Mouse (Mus musculus): Measurements from ENCODE around the gene Fam160b1. TPM values are rescaled to one million over a fixed set of nuclear protein-coding genes. Genes with fewer than 3 reads are reported as not detected.

Gene Fam160b1
- total RNA-seq, 2 experiments from 2014 or later, result 24.2 to 27.1 TPM

DNA sequence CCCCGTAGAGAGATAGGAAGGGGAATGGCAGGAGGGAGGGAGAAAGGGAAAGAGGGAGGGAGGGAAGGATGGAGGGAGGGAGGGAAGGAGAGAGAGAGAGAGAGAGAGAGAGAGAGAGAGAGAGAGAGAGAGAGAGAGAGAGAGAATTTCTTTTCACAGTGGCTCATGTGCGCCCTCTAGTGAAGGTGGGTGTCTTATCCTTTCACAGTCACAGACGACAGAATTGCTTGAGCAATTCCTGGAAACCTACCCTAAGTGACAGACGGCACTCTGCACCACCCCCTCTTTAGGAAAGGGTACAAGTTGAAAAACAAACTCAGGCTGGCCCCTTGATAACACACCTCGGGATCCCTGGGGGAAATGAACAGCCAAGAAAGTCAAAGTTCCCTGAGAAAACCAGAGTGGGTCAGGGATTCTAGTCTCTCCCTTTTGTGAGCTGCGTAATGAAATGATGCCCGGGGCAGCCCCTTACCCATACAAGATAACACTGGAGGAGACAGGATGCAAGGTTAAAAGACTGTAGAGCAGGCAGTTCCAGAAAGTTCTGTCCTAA is 34.7 kb upstream of the Fam160b1 start:
- peak; percentile 66 for TF ChIP-seq CTCF (IDR thresholded peaks at IDR 0.05)
- intact Hi-C loops (cut with DNase I), result loop anchor here (1.0 to 5.0 kb wide), 3 partner anchors 165 to 409 kb away; no protein-coding TSS in a partner anchor
- no peak overlapping the region for H3K4me3 ChIP-seq

GRCm38 (mm10) chr19:57327679-57328078 is 32.8 kb upstream of the Fam160b1 start:
- intact Hi-C loops (cut with DNase I), result loop anchor here (2.0 to 5.0 kb wide), 4 partner anchors 189 to 410 kb away; no protein-coding TSS in a partner anchor
- no peak for DNase-seq (ENCODE audit: extremely low spot score in 1 of 2, low spot score in 2 of 2)
- TF ChIP-seq CTCF (IDR thresholded peaks at IDR 0.05), result no peak

More for the DNA sequence above, 34.7 kb upstream of the Fam160b1 start:
- DNase-seq (ENCODE audit: extremely low spot score in 1 of 2, low spot score in 2 of 2), result peak; percentile 60 to 76
- no peak overlapping the region for H3K27ac ChIP-seq

DNA sequence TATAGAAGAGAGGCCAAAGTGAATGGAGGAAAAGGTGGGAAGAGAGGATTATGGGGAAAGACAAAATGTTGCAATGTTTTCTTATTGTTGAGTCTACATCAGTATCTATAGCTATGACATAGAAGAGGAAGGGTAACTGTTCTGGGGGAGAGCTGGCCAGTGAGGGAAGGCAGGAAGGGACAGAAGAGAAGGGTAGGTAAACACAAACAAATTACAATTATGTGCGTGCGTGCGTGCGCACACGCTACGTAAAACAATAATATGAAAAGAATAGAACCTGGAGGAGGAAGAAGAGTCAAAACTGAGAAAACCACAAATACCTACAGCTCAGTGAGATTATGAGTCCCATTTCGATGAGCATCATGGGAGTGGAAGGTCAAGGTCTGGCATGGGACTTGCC is 32.2 kb upstream of the Fam160b1 start:
- TF ChIP-seq CTCF (IDR thresholded peaks at IDR 0.05), result no peak
- intact Hi-C loops (cut with DNase I), result loop anchor here (2.0 to 5.0 kb wide), 4 partner anchors 189 to 411 kb away; no protein-coding TSS in a partner anchor

More at GRCm38 (mm10) chr19:57327679-57328078, 32.8 kb upstream of the Fam160b1 start:
- Histone ChIP-seq H3K4me3 (no peak overlapping the region), H3K27ac (no peak overlapping the region)

DNA sequence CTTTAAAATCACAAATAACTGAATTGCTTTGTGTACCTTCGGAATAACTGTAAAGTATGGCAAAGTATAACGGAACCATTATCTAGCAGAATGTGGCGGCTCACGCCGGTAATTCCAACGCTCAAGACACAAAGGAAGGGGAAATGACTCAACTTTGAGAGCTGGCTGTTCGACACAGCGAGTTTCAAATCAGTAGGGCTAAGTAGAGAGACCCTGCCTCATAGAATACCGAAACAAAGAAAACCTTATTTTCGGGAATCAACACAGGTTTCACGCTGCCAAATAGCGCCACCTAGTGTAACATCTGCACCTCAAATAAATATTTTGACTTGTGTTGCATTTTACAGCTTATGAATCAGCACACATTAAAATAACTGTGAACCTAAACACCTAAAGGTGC is 31.7 kb upstream of the Fam160b1 start:
- Histone ChIP-seq H3K27ac (no peak overlapping the region), H3K4me3 (no peak overlapping the region)
- peak in 1 of 2 experiments; percentile 35 for DNase-seq (ENCODE audit: extremely low spot score in 1 of 2, low spot score in 2 of 2)
- TF ChIP-seq CTCF (IDR thresholded peaks at IDR 0.05), result peak; percentile 86
- intact Hi-C loops (cut with DNase I), result loop anchor here (1.0 to 5.0 kb wide), 5 partner anchors 167 to 411 kb away; no protein-coding TSS in a partner anchor

More for the DNA sequence above, 32.2 kb upstream of the Fam160b1 start:
- Histone ChIP-seq H3K27ac (no peak overlapping the region), H3K4me3 (no peak overlapping the region)
- DNase-seq (ENCODE audit: extremely low spot score in 1 of 2, low spot score in 2 of 2), result no peak

DNA sequence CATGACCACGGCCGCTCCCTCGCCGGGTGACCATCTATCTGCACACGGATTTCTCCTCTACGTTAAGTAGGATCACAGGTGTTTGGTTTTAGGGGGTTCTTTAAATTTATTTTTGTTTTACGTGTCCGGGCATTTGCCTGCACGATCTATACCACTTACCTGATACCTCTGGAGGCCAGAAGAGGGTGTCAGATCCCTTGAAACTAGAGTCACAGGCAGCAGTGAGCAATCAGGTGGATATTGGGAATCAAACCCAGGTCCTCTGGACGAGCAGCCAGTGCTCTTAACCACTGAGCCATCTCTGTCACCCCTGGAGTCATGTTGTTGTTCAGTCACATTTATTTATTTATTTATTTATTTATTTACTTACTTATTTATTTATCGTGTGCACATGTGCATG is 30.2 kb upstream of the Fam160b1 start:
- no peak overlapping the region for H3K27ac ChIP-seq
- TF ChIP-seq CTCF (IDR thresholded peaks at IDR 0.05), result peak; percentile 14; the same call in 1 of the 2 replicates
- no peak overlapping the region for H3K4me3 ChIP-seq
- DNase-seq (ENCODE audit: extremely low spot score in 1 of 2, low spot score in 2 of 2), result no peak
- intact Hi-C loops (cut with DNase I), result no loop called here

DNA sequence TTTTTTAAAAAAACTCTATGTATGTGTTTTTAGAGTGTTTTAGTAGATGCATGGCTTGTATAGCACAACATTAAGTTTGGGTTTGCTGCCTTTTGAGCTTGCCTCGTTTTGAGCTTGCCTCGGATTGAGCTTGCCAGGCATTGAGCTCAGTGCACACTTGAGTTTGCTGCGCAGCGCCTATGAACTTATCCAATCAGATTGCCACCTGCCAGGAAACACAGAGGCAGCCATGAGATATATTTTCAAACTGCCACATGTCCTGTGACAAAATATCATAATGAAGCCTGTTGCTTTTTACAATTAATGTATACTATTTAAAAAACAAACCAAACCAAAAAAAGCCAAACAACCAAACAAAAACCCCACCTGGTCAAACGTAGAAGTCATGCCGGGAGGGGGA is 29.2 kb upstream of the Fam160b1 start:
- intact Hi-C loops (cut with DNase I), result no loop called here
- DNase-seq (ENCODE audit: extremely low spot score in 1 of 2, low spot score in 2 of 2), result no peak
- no peak overlapping the region for H3K4me3 ChIP-seq
- no peak overlapping the region for H3K27ac ChIP-seq
- no peak for TF ChIP-seq CTCF (IDR thresholded peaks at IDR 0.05)

GRCm38 (mm10) chr19:57333356-57333755 is 27.1 kb upstream of the Fam160b1 start:
- Histone ChIP-seq H3K4me3 (no peak overlapping the region), H3K27ac (no peak overlapping the region)
- no peak for TF ChIP-seq CTCF (IDR thresholded peaks at IDR 0.05)
- no peak for DNase-seq (ENCODE audit: extremely low spot score in 1 of 2, low spot score in 2 of 2)
- intact Hi-C loops (cut with DNase I), result no loop called here

DNA sequence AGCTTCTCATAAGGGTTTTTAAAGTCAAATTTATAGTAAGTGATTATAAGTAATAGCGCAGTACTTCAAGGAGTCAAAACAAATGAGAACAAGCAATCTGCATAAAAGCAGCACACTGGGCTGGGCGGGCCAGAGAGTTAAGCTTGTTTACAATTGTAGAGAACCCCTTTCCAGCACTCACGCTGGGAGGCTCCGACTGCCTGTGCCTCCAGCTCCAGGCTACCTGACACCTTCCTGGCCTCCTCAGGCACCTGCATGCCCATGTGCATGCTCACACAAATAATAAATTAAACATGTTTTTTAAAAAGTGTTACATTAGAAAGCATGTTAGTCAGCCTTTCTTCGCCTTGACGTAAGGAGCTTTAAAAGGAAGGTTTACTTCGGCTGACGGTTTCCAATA is 25.3 kb upstream of the Fam160b1 start:
- intact Hi-C loops (cut with DNase I), result no loop called here
- TF ChIP-seq CTCF (IDR thresholded peaks at IDR 0.05), result no peak

DNA sequence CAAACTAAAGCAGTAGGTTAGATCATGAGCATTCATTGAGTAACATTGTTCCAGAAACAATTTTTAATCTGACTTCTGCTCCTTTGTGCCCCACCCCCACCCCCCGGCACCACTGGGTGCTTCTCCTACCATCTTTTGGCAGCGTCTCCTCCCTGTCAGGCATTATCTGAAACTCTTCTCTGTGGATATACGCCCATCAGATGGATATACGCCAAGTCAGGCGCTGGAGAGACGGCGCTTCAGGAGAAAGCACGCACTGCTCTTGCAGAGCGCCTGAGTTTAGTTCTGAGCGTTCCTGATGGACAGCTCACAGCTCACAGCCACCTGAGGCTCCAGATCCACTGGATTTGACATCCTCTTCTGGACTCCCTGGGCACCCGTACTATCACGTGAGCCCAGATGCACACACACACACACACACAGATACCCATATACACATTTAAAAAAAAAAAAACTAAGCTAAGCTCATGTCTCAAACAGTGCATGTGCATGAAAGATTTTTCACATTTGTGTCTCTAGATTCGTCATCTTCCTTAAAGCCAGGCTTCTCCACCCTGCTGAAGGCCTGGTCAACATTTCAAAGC is 21.1 kb upstream of the Fam160b1 start:
- Histone ChIP-seq H3K27ac (no peak overlapping the region), H3K4me3 (no peak overlapping the region)
- intact Hi-C loops (cut with DNase I), result no loop called here
- TF ChIP-seq CTCF (IDR thresholded peaks at IDR 0.05), result no peak
- no peak for DNase-seq (ENCODE audit: extremely low spot score in 1 of 2, low spot score in 2 of 2)

More for the DNA sequence above, 25.3 kb upstream of the Fam160b1 start:
- no peak for DNase-seq (ENCODE audit: extremely low spot score in 1 of 2, low spot score in 2 of 2)
- H3K4me3 ChIP-seq, result no peak overlapping the region
- H3K27ac ChIP-seq, result no peak overlapping the region

DNA sequence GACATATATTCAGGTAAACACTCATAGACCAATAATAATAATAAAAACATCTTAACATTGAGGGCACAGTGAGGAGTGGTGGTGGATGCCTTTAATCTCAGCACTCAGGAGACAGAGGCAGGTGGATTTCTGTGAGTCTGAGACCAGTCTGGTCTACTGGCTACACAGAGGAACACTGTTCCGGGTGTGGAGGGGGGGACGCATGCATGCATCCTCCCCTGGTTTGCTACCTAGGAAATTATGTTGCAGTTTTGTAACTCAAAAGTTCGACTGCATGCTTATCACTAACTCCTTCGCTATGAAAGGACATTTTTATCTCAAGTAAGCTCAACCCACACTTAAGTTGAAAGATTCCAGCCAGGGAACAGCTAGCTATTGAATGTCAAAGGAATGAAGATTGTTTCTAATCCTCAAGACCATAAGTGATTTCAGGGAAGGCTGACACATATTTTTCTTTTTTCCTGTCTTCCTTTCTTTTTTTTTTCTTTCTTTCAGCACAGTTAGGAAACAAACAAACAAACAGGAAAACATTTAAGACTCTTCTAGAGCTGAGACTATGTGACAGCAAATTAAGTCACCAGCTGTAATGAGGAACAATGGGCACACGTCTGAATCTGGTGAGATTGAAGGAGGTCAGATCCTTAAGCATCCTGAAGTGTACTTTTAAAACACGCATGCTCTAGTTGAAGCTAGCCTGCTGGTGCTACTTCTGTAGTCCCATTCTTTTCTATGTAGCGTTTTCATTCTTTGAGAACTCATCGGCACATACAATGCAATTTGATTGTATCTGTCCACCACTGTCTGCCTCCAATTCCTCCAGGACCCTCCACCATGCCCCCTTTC is 19.4 kb upstream of the Fam160b1 start:
- TF ChIP-seq CTCF (IDR thresholded peaks at IDR 0.05), result no peak
- intact Hi-C loops (cut with DNase I), result no loop called here
- Histone ChIP-seq H3K27ac (no peak overlapping the region), H3K4me3 (no peak overlapping the region)
- DNase-seq (ENCODE audit: extremely low spot score in 1 of 2, low spot score in 2 of 2), result no peak

- Histone ChIP-seq H3K4me3 (no peak overlapping the region), H3K27ac (no peak overlapping the region)
- no peak for DNase-seq (ENCODE audit: extremely low spot score in 1 of 2, low spot score in 2 of 2)
- intact Hi-C loops (cut with DNase I), result no loop called here
- no peak for TF ChIP-seq CTCF (IDR thresholded peaks at IDR 0.05)
Observed at GRCm38 (mm10) chr19:57343860-57344259, 16.6 kb upstream of the Fam160b1 start.

DNA sequence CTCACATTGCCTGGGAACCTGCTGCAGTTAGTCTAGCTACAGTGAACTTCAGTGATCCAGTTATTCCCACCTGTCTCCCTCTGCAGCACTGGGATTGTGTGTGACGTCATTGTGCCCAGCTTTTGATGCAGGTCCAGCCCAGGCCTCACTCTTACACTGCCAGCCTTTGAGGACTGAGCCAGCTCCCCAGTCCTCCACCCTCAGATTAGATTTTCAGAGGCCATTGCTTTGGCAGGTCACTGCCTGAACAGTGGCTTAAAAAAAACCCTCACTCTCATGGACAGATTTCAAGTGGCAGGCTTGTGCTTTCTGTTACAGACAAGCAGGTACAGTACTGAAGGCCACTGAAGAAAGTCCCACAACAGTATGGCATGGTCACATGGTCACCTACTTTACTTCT is 15.8 kb upstream of the Fam160b1 start:
- intact Hi-C loops (cut with DNase I), result no loop called here
- no peak overlapping the region for H3K27ac ChIP-seq
- no peak overlapping the region for H3K4me3 ChIP-seq
- no peak for DNase-seq (ENCODE audit: extremely low spot score in 1 of 2, low spot score in 2 of 2)
- no peak for TF ChIP-seq CTCF (IDR thresholded peaks at IDR 0.05)

Measured in left cerebral cortex, adult 2 months (tissue).